ENCODE assay signal across 12 mouse cellular contexts in genomic region chr14:29429788-29430187, GRCm38 (mm10).
"Had no signal": no experiment of that assay in that cellular context is flagged by ENCODE, and none has a peak within 500 bp of the region (broad histone marks: within the 10 kb centered on the region; RNA-seq: fewer than 3 reads in every experiment).

No protein-coding gene starts in this region.

- DNase-seq: lung, adult 18-20 months; lung, embryonic 14.5 days; lung, postnatal 10 days; lung, postnatal 4 days; retina, postnatal 1 day; right cerebral cortex, adult 18-20 months; right cerebral cortex, postnatal 25 days; right cerebral cortex, postnatal 4 days; spleen, adult 18-20 months; thymus, adult 18-20 months; thymus, postnatal 14 days; thymus, postnatal 36 days had no signal
